Mouse (Mus musculus) stomach, postnatal 0 days (tissue): ENCODE measurements around the gene Smarcb1. TPM values are rescaled to one million over a fixed set of nuclear protein-coding genes. Genes with fewer than 3 reads are reported as not detected.

Experiments used
- ATAC-seq: fragments of 200-750 bp; cut with Nextera tagmentation; 2 replicates; pipeline ENCODE4 v1.8.0; 2017; ENCODE audit not compliant: low FRiP score, low TSS enrichment
- DNase-seq: peaks from one replicate; pipeline ENCODE4 v3.0.0-alpha.2; 2016; ENCODE audit warnings: low spot score
- H3K27ac ChIP-seq: fragments of 300-500 bp; sonication (generic); replicated peaks from 2 replicates; pipeline ENCODE4 v1.5.1; 2014; ENCODE audit warnings: mild to moderate bottlenecking, control low read depth
- H3K27me3 ChIP-seq: fragments of 300-500 bp; sonication (generic); 2 replicates; pipeline ENCODE4 v1.6.1; 2014; ENCODE audit warnings: low read length; ENCODE audit not compliant: control insufficient read depth, insufficient read depth
- H3K36me3 ChIP-seq: fragments of 300-500 bp; sonication (generic); 2 replicates; pipeline ENCODE4 v1.6.1; 2014; ENCODE audit warnings: low read length, mixed read lengths; ENCODE audit not compliant: control insufficient read depth, insufficient read depth
- H3K4me1 ChIP-seq: fragments of 300-500 bp; sonication (generic); replicated peaks from 2 replicates; pipeline ENCODE4 v1.6.1; 2014; ENCODE audit warnings: antibody characterized with exemption; ENCODE audit not compliant: control insufficient read depth, insufficient read depth
- H3K4me2 ChIP-seq: fragments of 300-500 bp; sonication (generic); replicated peaks from 2 replicates; pipeline ENCODE4 v1.6.1; 2014; ENCODE audit warnings: low read depth, mild to moderate bottlenecking, control low read depth, moderate library complexity
- H3K4me3 ChIP-seq: fragments of 300-500 bp; sonication (generic); 2 replicates; pipeline ENCODE4 v1.5.1; 2014; ENCODE audit warnings: low read depth, low read length, control low read depth
- H3K9ac ChIP-seq: fragments of 300-500 bp; sonication (generic); 2 replicates; pipeline ENCODE4 v1.6.1; 2014; ENCODE audit warnings: mild to moderate bottlenecking, low read length, control low read depth, mixed read lengths
- H3K9me3 ChIP-seq: fragments of 300-500 bp; sonication (generic); 2 replicates; pipeline ENCODE4 v1.6.1; 2016; ENCODE audit warnings: low read length; ENCODE audit not compliant: control insufficient read depth
- CTCF ChIP-seq: IDR thresholded peaks from 2 replicates; pipeline ENCODE4 v1.5.1; 2016; ENCODE audit warnings: antibody characterized with exemption, low read depth, mild to moderate bottlenecking, moderate library complexity
- EP300 ChIP-seq: optimal IDR thresholded peaks from 2 replicates; pipeline ENCODE3; 2016; ENCODE audit warnings: antibody characterized with exemption
- WGBS: fragments of 180-500 bp; shearing (Covaris S2); extraction: QIAGEN DNeasy Blood & Tissue Kit; methylation state at CpG from one replicate; pipeline ENCODE4 v1.1.7; 2014; 5-methylcytosine and 5-hydroxymethylcytosine counted together
- polyA plus RNA-seq: library from polyadenylated mRNA; unstranded; fragments of >200 nt; fragmentation: Nextera tagmentation; extraction: Ambion mirVana; gene quantifications from 2 replicates; pipeline ENCODE4 v1.2.1, GENCODE M21; 2015

The Smarcb1 gene
- polyA plus RNA-seq, 1 experiment from 2014 or later, result 81.9 TPM

DNA sequence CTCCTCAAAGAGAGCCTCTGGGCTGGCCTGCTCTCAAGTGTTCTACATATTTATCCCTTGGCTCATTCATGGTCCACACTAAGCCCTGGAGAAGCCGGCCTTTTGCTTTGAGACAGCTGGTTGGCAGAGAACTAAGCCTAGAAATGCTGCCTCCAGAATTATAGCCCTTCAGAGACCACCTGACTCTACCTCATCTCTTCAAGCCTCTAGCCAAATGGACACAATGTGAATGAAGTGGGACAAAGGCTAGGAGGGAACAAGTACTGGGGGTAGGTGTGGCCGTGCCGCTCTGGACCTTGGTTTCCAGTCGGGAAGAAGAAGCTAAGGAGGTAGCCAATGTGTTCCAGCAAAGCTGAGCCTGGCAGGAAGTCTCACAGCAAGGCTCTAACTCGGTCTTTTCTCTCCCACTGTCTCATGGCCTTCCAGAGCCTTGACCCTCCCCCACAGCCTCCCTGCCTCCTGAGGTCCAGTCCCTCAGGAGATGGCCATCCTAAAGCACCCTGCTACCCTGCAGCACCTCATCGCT is 23.3 kb downstream of the Smarcb1 start:
- no peak overlapping the region for H3K4me2 ChIP-seq
- H3K4me3 ChIP-seq, result no peak overlapping the region
- peaks cover 17% of the 10 kb centered on the region for H3K36me3 ChIP-seq
- 60% methylated on average over 6 of the region's 6 CpGs for WGBS
- H3K27ac ChIP-seq, result peak overlapping the region; percentile 78
- TF ChIP-seq EP300, result no peak
- no peak for TF ChIP-seq CTCF
- peaks cover 3% of the 10 kb centered on the region; the same call in 1 of the 2 replicates for H3K4me1 ChIP-seq
- no peaks in the 10 kb centered on the region for H3K27me3 ChIP-seq
- no peak for ATAC-seq
- H3K9me3 ChIP-seq, result no peaks in the 10 kb centered on the region
- DNase-seq, result no peak
- no peak overlapping the region for H3K9ac ChIP-seq

DNA sequence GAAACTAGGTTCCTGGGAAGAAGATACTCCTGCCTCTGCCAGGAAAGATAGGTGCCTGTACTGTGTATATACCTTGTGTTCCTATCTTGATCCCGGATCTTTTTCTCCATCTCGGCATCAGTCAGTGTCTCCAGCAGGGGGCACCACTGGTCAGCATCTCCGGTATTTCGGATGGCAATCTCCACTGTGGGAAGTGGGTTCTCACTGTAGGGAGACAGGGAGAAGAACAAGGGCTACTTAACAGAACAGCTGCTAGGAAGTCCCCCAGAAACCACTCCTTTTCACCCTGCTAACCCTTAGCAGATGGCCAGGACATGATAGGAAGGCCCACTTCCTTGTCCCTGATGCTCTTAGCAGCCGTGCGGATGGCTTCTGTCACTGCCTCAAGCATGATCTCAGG is 24.0 kb downstream of the Smarcb1 start:
- no peak overlapping the region for H3K27ac ChIP-seq
- 29% methylated on average over 6 of the region's 6 CpGs for WGBS
- no peaks in the 10 kb centered on the region for H3K27me3 ChIP-seq
- peaks cover 15% of the 10 kb centered on the region for H3K36me3 ChIP-seq
- TF ChIP-seq CTCF, result peak; percentile 90
- no peak for TF ChIP-seq EP300
- no peak overlapping the region for H3K4me3 ChIP-seq
- no peaks in the 10 kb centered on the region for H3K9me3 ChIP-seq
- ATAC-seq (no peak), DNase-seq (peak; percentile 72)
- H3K9ac ChIP-seq, result no peak overlapping the region
- H3K4me1 ChIP-seq, result peaks cover 3% of the 10 kb centered on the region; the same call in 1 of the 2 replicates
- no peak overlapping the region for H3K4me2 ChIP-seq

DNA sequence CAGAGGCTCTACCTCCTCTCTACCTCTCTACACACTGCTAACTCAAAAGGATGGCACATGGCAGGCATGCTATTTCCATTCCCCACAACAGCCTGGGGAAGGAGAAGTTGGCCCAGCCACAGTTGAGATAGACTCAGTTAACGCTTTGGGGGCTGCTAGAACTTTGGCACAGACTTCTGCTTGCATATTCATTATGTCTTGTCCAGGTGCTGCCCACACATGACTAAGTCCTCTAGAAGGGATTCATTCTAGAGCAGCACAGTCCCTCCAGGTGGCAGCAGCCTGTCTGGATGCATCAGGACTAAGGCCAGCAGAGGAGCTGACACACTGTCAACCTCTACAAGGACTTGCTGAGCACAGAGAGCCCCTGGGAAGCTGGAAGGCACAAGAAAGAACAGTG is 25.2 kb downstream of the Smarcb1 start:
- TF ChIP-seq CTCF (no peak), EP300 (no peak)
- no peak overlapping the region for H3K9ac ChIP-seq
- H3K27me3 ChIP-seq, result no peaks in the 10 kb centered on the region
- no peaks in the 10 kb centered on the region for H3K9me3 ChIP-seq
- no peak overlapping the region for H3K4me2 ChIP-seq
- DNase-seq, result no peak
- no peak overlapping the region for H3K4me3 ChIP-seq
- no peak overlapping the region for H3K27ac ChIP-seq
- no peak for ATAC-seq
- WGBS, result 93% methylated on average over 1 of the region's 1 CpGs
- H3K4me1 ChIP-seq, result peaks cover 3% of the 10 kb centered on the region; the same call in 1 of the 2 replicates
- H3K36me3 ChIP-seq, result peaks cover 15% of the 10 kb centered on the region

DNA sequence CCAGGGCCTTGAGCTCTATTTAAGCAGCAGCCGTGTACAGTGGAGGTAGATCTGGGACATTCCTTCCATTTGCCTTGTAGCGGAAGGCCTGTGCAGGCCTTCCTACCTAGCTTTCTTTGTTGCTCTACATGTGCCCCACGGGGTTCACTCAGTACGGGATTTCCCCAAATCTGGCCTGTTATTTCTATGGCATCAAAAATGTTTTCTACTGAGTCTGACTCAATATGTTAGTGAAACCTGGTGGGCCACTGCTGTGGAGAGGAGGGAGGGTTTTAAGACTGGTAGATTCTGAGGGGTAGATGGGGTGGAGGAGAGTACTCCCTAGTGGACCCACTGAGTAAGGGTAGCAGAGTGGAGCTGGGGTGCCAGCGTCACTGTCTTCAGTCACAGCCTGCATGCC is 25.7 kb downstream of the Smarcb1 start:
- Histone ChIP-seq H3K4me1 (peaks cover 3% of the 10 kb centered on the region; the same call in 1 of the 2 replicates), H3K9ac (no peak overlapping the region), H3K4me2 (no peak overlapping the region), H3K27me3 (no peaks in the 10 kb centered on the region), H3K4me3 (no peak overlapping the region), H3K27ac (no peak overlapping the region), H3K36me3 (peaks cover 15% of the 10 kb centered on the region), H3K9me3 (no peaks in the 10 kb centered on the region)
- DNase-seq, result no peak
- ATAC-seq, result no peak
- TF ChIP-seq CTCF (no peak), EP300 (no peak)
- WGBS, result 92% methylated on average over 5 of the region's 5 CpGs

DNA sequence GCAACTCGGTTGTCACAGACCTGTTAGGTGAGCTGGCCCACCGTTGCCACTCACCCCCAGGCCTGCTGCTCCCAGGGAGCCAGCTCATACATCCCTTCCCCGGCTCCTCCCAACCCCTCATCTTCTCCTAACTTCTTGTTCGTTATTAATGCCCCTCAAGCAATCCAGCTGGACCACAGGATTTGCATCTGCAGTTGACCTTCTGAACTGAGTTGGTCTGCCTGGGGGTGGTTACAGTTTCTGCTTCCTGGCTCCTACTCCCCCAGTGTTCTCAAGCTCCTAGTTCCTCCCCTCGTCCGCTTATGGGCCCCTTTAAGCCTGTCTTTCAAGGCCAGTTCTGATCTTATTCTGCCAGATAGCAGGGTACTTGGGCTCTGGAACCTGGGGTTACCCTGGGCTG is 26.8 kb downstream of the Smarcb1 start:
- Histone ChIP-seq H3K4me1 (peaks cover 3% of the 10 kb centered on the region; the same call in 1 of the 2 replicates), H3K9ac (no peak overlapping the region), H3K27me3 (no peaks in the 10 kb centered on the region), H3K9me3 (no peaks in the 10 kb centered on the region), H3K27ac (no peak overlapping the region), H3K4me3 (no peak overlapping the region), H3K4me2 (no peak overlapping the region), H3K36me3 (peaks cover 15% of the 10 kb centered on the region)
- no peak for DNase-seq
- 72% methylated on average over 6 of the region's 6 CpGs for WGBS
- ATAC-seq, result no peak
- no peak for TF ChIP-seq EP300
- TF ChIP-seq CTCF, result no peak

DNA sequence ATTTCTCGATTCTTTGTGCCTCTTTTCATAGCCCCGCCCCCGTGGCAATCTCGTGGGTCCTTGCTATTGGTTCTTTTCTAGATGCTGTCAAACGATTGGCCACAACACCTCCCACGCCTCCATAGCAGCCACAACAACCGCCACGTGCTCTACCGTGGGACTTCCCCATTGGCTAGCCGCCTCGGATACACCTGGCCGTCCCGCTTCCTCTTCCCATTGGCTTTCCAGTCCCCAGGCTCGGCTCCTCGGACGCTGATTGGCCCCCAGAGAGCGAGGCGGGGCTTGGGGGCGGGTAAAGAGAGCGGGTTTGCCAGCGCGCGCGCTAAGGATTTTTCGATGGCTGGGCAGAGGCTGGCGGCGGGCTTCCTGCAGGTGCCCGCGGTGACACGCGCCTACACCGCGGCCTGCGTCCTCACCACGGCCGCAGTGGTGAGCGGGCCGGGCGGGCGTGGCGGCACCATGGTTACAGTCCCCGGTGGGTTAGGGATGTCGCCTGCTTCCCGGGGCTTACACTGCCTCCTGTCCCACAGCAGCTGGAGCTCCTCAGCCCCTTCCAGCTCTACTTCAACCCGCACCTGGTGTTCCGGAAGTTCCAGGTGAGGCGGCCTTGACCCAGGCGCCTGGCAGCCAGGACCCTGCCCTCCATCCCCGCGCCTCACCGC is 28.2 kb downstream of the Smarcb1 start, which contains the start of gene Derl3:
Gene Derl3, plus strand, starts transcription at position 325 of the 662 bp plus-strand sequence.
- H3K4me3 ChIP-seq, result peak within 1 kb of the TSS; percentile 38
- ATAC-seq (peak; percentile 100), DNase-seq (peak; percentile 98)
- no peaks in the 10 kb centered on the region for H3K27me3 ChIP-seq
- no peaks in the 10 kb centered on the region for H3K9me3 ChIP-seq
- H3K9ac ChIP-seq, result peak within 1 kb of the TSS; percentile 59
- peaks cover 15% of the 10 kb centered on the region for H3K36me3 ChIP-seq
- TF ChIP-seq CTCF (no peak), EP300 (no peak)
- no peak within 1 kb of the TSS; the same call in none of the 2 replicates for H3K27ac ChIP-seq
- 0 out of 2 replicates have a peak, but pooled peaks cover under 1% of the 10 kb centered on the region for H3K4me1 ChIP-seq
- 1% methylated on average over 41 of the region's 51 CpGs for WGBS
- H3K4me2 ChIP-seq, result peak within 1 kb of the TSS; percentile 74
